Mouse (Mus musculus) liver, embryonic 13.5 days (tissue): Measurements from ENCODE around the gene Olfr1168. TPM values are rescaled to one million over a fixed set of nuclear protein-coding genes. Genes with fewer than 3 reads are reported as not detected.
"Not testable (repeated sequence)": the region's sequence is repeated elsewhere in the genome, so short reads cannot be mapped to it uniquely, and the experiment has no call there.

Experiments
- ATAC-seq: fragments of 200-750 bp; cut with Nextera tagmentation; 2 replicates; pipeline ENCODE4 v1.8.0; 2017; ENCODE audit warnings: low read depth, mild to moderate bottlenecking, moderate number of reproducible peaks, moderate library complexity
- DNase-seq: peaks from one replicate; pipeline ENCODE4 v3.0.0; 2022
- H3K27ac ChIP-seq: fragments of 300-500 bp; sonication (generic); 2 replicates; pipeline ENCODE4 v1.5.1; 2015; ENCODE audit warnings: moderate library complexity, mild to moderate bottlenecking, inconsistent platforms
- H3K27me3 ChIP-seq: fragments of 300-500 bp; sonication (generic); 2 replicates; pipeline ENCODE4 v1.6.1; 2015; ENCODE audit warnings: mild to moderate bottlenecking, inconsistent platforms
- H3K36me3 ChIP-seq: fragments of 300-500 bp; sonication (generic); 2 replicates; pipeline ENCODE4 v1.6.1; 2015; ENCODE audit warnings: mild to moderate bottlenecking, inconsistent platforms
- H3K4me1 ChIP-seq: fragments of 300-500 bp; sonication (generic); replicated peaks from 2 replicates; pipeline ENCODE4 v1.6.1; 2015; ENCODE audit warnings: inconsistent platforms
- H3K4me2 ChIP-seq: fragments of 300-500 bp; sonication (generic); 2 replicates; pipeline ENCODE4 v1.6.1; 2015; ENCODE audit warnings: inconsistent platforms, mild to moderate bottlenecking, moderate library complexity
- H3K4me3 ChIP-seq: fragments of 300-500 bp; sonication (generic); replicated peaks from 2 replicates; pipeline ENCODE4 v1.5.1; 2015; ENCODE audit warnings: mild to moderate bottlenecking, inconsistent platforms
- H3K9ac ChIP-seq: fragments of 300-500 bp; sonication (generic); 2 replicates; pipeline ENCODE4 v1.6.1; 2015; ENCODE audit warnings: mild to moderate bottlenecking, inconsistent platforms
- H3K9me3 ChIP-seq: fragments of 300-500 bp; sonication (generic); replicated peaks from 2 replicates; pipeline ENCODE4 v1.6.1; 2016; ENCODE audit warnings: inconsistent platforms
- WGBS: fragments of 180-500 bp; shearing (Covaris S2); methylation state at CpG from one replicate; pipeline ENCODE4 v1.1.7; 2015; ENCODE audit not compliant: insufficient replicate concordance; 5-methylcytosine and 5-hydroxymethylcytosine counted together
- polyA plus RNA-seq: library from polyadenylated mRNA; unstranded; fragments of >200 nt; fragmentation: Nextera tagmentation; extraction: Ambion mirVana; gene quantifications from 2 replicates; pipeline ENCODE4 v1.2.1, GENCODE M21; 2015

Olfr1168 gene
- not detected in 2 replicates for polyA plus RNA-seq

GRCm38 (mm10) chr2:88181580-88181979 is at the start of gene Olfr1168:
TSS of gene Olfr1168 (plus strand) at chr2:88181880.
- no peak for ATAC-seq
- WGBS: 53% methylated on average over 2 of the region's 2 CpGs
- H3K27ac ChIP-seq: no peak within 1 kb of the TSS

GRCm38 (mm10) chr2:88155093-88155492 is 26.6 kb upstream of the Olfr1168 start, which contains the start of gene Olfr1167:
TSS of gene Olfr1167 (minus strand) at chr2:88155193.
- not testable (repeated sequence) for H3K4me3 ChIP-seq, DNase-seq
- 62% methylated on average over 1 of the region's 1 CpGs for WGBS

More at GRCm38 (mm10) chr2:88181580-88181979, at the start of gene Olfr1168:
- H3K27me3 ChIP-seq: no peaks in the 10 kb centered on the region
- DNase-seq: no peak
- H3K9ac ChIP-seq: no peak within 1 kb of the TSS
- no peaks in the 10 kb centered on the region for H3K4me1 ChIP-seq
- H3K36me3 ChIP-seq: no peaks in the 10 kb centered on the region
- H3K9me3 ChIP-seq: no peaks in the 10 kb centered on the region
- H3K4me3 ChIP-seq: no peak within 1 kb of the TSS
- H3K4me2 ChIP-seq: no peak within 1 kb of the TSS

GRCm38 (mm10) chr2:88220784-88221183 is 39.1 kb downstream of the Olfr1168 start:
- H3K4me1 ChIP-seq: no peaks in the 10 kb centered on the region
- H3K36me3 ChIP-seq: no peaks in the 10 kb centered on the region
- no peak for ATAC-seq
- no peak overlapping the region for H3K27ac ChIP-seq
- whole genome bisulfite sequencing: 66% methylated on average over 1 of the region's 1 CpGs
- DNase-seq: no peak
- no peak overlapping the region for H3K4me2 ChIP-seq
- H3K27me3 ChIP-seq: no peaks in the 10 kb centered on the region
- no peak overlapping the region for H3K9ac ChIP-seq
- H3K9me3 ChIP-seq: no peaks in the 10 kb centered on the region
- no peak overlapping the region for H3K4me3 ChIP-seq

More at GRCm38 (mm10) chr2:88155093-88155492, 26.6 kb upstream of the Olfr1168 start, which contains the start of gene Olfr1167:
- H3K36me3 ChIP-seq, H3K4me1 ChIP-seq, H3K27me3 ChIP-seq, H3K4me2 ChIP-seq, H3K9ac ChIP-seq, H3K9me3 ChIP-seq, ATAC-seq, H3K27ac ChIP-seq: not testable (repeated sequence)

- H3K36me3 ChIP-seq: no peaks in the 10 kb centered on the region
- H3K4me3 ChIP-seq: no peak within 1 kb of the TSS
- H3K27ac ChIP-seq: no peak within 1 kb of the TSS
- H3K27me3 ChIP-seq: no peaks in the 10 kb centered on the region
- DNase-seq (no peak), ATAC-seq (no peak)
- no peak within 1 kb of the TSS for H3K9ac ChIP-seq
- WGBS: 68% methylated on average over 1 of the region's 1 CpGs
- H3K4me1 ChIP-seq: no peaks in the 10 kb centered on the region
- no peak within 1 kb of the TSS for H3K4me2 ChIP-seq
- no peaks in the 10 kb centered on the region for H3K9me3 ChIP-seq
Measured at GRCm38 (mm10) chr2:88228234-88228633, 46.6 kb downstream of the Olfr1168 start, which contains the start of gene Olfr1170. TSS of gene Olfr1170 (minus strand) at chr2:88228334.

Other genes with a start within 250 kb of the Olfr1168 start
- not detected in 2 replicates for gene Olfr1155, start 236.7 kb upstream of the Olfr1168 start, polyA plus RNA-seq
- gene Olfr1156, start 228.8 kb upstream of the Olfr1168 start, polyA plus RNA-seq: not detected in 2 replicates
- gene Olfr1157, start 213.6 kb upstream of the Olfr1168 start, polyA plus RNA-seq: not detected in 2 replicates
- gene Olfr74, start 207.2 kb upstream of the Olfr1168 start, polyA plus RNA-seq: not detected in 2 replicates
- gene Olfr1158, start 191.8 kb upstream of the Olfr1168 start, polyA plus RNA-seq: not detected in 2 replicates
- gene Olfr1160, start 173.6 kb upstream of the Olfr1168 start, polyA plus RNA-seq: not detected in 2 replicates
- not detected in 2 replicates for gene Olfr1161, start 159.1 kb upstream of the Olfr1168 start, polyA plus RNA-seq
- not detected in 2 replicates for gene Olfr73, start 144.2 kb upstream of the Olfr1168 start, polyA plus RNA-seq
- gene Olfr1162, start 130.8 kb upstream of the Olfr1168 start, polyA plus RNA-seq: not detected in 2 replicates
- not detected in 2 replicates for gene Olfr1163, start 110.0 kb upstream of the Olfr1168 start, polyA plus RNA-seq
- gene Olfr1164, start 87.9 kb upstream of the Olfr1168 start, polyA plus RNA-seq: not detected in 2 replicates
- gene Olfr1166, start 53.6 kb upstream of the Olfr1168 start, polyA plus RNA-seq: not detected in 2 replicates
- not detected in 2 replicates for gene Olfr1167, start 26.7 kb upstream of the Olfr1168 start, polyA plus RNA-seq
- gene Olfr1170, start 46.5 kb downstream of the Olfr1168 start, polyA plus RNA-seq: not detected in 2 replicates
- gene Olfr1173, start 98.0 kb downstream of the Olfr1168 start, polyA plus RNA-seq: not detected in 2 replicates
- not detected in 2 replicates for gene Olfr1174-ps, start 133.3 kb downstream of the Olfr1168 start, polyA plus RNA-seq
- gene Olfr1175-ps, start 145.3 kb downstream of the Olfr1168 start, polyA plus RNA-seq: not detected in 2 replicates
- gene Olfr1176, start 154.8 kb downstream of the Olfr1168 start, polyA plus RNA-seq: not detected in 2 replicates
- gene Olfr1177-ps, start 164.6 kb downstream of the Olfr1168 start, polyA plus RNA-seq: not detected in 2 replicates
- gene Olfr1178, start 205.2 kb downstream of the Olfr1168 start, polyA plus RNA-seq: not detected in 2 replicates
- gene Olfr1179, start 224.6 kb downstream of the Olfr1168 start, polyA plus RNA-seq: not detected in 2 replicates
- not detected in 2 replicates for gene Olfr1180, start 237.3 kb downstream of the Olfr1168 start, polyA plus RNA-seq
- gene Olfr1181, start 244.3 kb downstream of the Olfr1168 start, polyA plus RNA-seq: not detected in 2 replicates